Mouse (Mus musculus): ENCODE measurements at regions not wholly inside any gene's neighbourhood (a gene's known extent, or its start where the extent isn't known, plus 50 kb on each side); places are given as distances from the start of the nearest gene placed in this dataset.
A peak's percentile ranks its signal among the peaks of the same experiment; 100 is the strongest.

- Histone ChIP-seq H3K4me1 (ENCODE audit: control insufficient read depth, insufficient read depth, low read length) (no peaks in the 10 kb centered on the region), H3K27ac (replicated peaks; ENCODE audit: low read depth, low read length) (no peak overlapping the region), H3K36me3 (ENCODE audit: control insufficient read depth, insufficient read depth, low read length) (no peaks in the 10 kb centered on the region), H3K4me2 (ENCODE audit: low read depth, severe bottlenecking) (no peak overlapping the region), H3K9ac (ENCODE audit: low read length) (no peak overlapping the region), H3K9me3 (ENCODE audit: control insufficient read depth, low read length) (no peaks in the 10 kb centered on the region), H3K4me3 (ENCODE audit: low read depth, low read length) (no peak overlapping the region), H3K27me3 (ENCODE audit: control insufficient read depth, insufficient read depth, low read length) (no peaks in the 10 kb centered on the region)
- ATAC-seq (ENCODE audit: insufficient number of reproducible peaks, low FRiP score, low TSS enrichment, low read depth) (no peak), DNase-seq (ENCODE audit: low spot score) (no peak)
- 90% methylated on average over 7 of the region's 7 CpGs for WGBS
Measured at GRCm38 (mm10) chr10:110619193-110619592, 126.0 kb upstream of the E2f7 start.

GRCm38 (mm10) chr10:110625644-110626043, 119.6 kb upstream of the E2f7 start:
- no peak overlapping the region for H3K4me3 ChIP-seq (ENCODE audit: low read depth, low read length)
- H3K9ac ChIP-seq (ENCODE audit: low read length) = no peak overlapping the region
- ATAC-seq (ENCODE audit: insufficient number of reproducible peaks, low FRiP score, low TSS enrichment, low read depth) = no peak
- no peaks in the 10 kb centered on the region for H3K9me3 ChIP-seq (ENCODE audit: control insufficient read depth, low read length)
- no peaks in the 10 kb centered on the region for H3K4me1 ChIP-seq (ENCODE audit: control insufficient read depth, insufficient read depth, low read length)
- DNase-seq (ENCODE audit: low spot score) = no peak
- 86% methylated on average over 3 of the region's 3 CpGs for WGBS
- no peak overlapping the region for H3K27ac ChIP-seq (replicated peaks; ENCODE audit: low read depth, low read length)
- no peak overlapping the region for H3K4me2 ChIP-seq (ENCODE audit: low read depth, severe bottlenecking)
- no peaks in the 10 kb centered on the region for H3K27me3 ChIP-seq (ENCODE audit: control insufficient read depth, insufficient read depth, low read length)
- no peaks in the 10 kb centered on the region for H3K36me3 ChIP-seq (ENCODE audit: control insufficient read depth, insufficient read depth, low read length)

GRCm38 (mm10) chr10:110640406-110640805, 104.8 kb upstream of the E2f7 start:
- H3K4me2 ChIP-seq (ENCODE audit: low read depth, severe bottlenecking) = no peak overlapping the region
- no peaks in the 10 kb centered on the region for H3K9me3 ChIP-seq (ENCODE audit: control insufficient read depth, low read length)
- WGBS = 82% methylated on average over 10 of the region's 10 CpGs
- no peak for ATAC-seq (ENCODE audit: insufficient number of reproducible peaks, low FRiP score, low TSS enrichment, low read depth)
- no peaks in the 10 kb centered on the region for H3K36me3 ChIP-seq (ENCODE audit: control insufficient read depth, insufficient read depth, low read length)
- H3K27me3 ChIP-seq (ENCODE audit: control insufficient read depth, insufficient read depth, low read length) = no peaks in the 10 kb centered on the region
- no peak for DNase-seq (ENCODE audit: low spot score)
- no peaks in the 10 kb centered on the region for H3K4me1 ChIP-seq (ENCODE audit: control insufficient read depth, insufficient read depth, low read length)
- no peak overlapping the region for H3K27ac ChIP-seq (replicated peaks; ENCODE audit: low read depth, low read length)
- H3K4me3 ChIP-seq (ENCODE audit: low read depth, low read length) = no peak overlapping the region
- no peak overlapping the region for H3K9ac ChIP-seq (ENCODE audit: low read length)

- Histone ChIP-seq H3K4me3 (ENCODE audit: low read depth, low read length) (no peak overlapping the region), H3K9ac (ENCODE audit: low read length) (no peak overlapping the region), H3K9me3 (ENCODE audit: control insufficient read depth, low read length) (no peaks in the 10 kb centered on the region), H3K4me2 (ENCODE audit: low read depth, severe bottlenecking) (no peak overlapping the region), H3K27ac (replicated peaks; ENCODE audit: low read depth, low read length) (no peak overlapping the region), H3K27me3 (ENCODE audit: control insufficient read depth, insufficient read depth, low read length) (no peaks in the 10 kb centered on the region), H3K4me1 (ENCODE audit: control insufficient read depth, insufficient read depth, low read length) (no peaks in the 10 kb centered on the region), H3K36me3 (ENCODE audit: control insufficient read depth, insufficient read depth, low read length) (no peaks in the 10 kb centered on the region)
- no peak for DNase-seq (ENCODE audit: low spot score)
- WGBS = 90% methylated on average over 19 of the region's 19 CpGs
- ATAC-seq (ENCODE audit: insufficient number of reproducible peaks, low FRiP score, low TSS enrichment, low read depth) = peak; percentile 44; the same call in 1 of the 2 replicates
Measured at GRCm38 (mm10) chr10:110642065-110642690, 103.1 kb upstream of the E2f7 start.

GRCm38 (mm10) chr10:110647603-110648002, 97.6 kb upstream of the E2f7 start:
- Histone ChIP-seq H3K4me1 (ENCODE audit: control insufficient read depth, insufficient read depth, low read length) (no peaks in the 10 kb centered on the region), H3K27me3 (ENCODE audit: control insufficient read depth, insufficient read depth, low read length) (no peaks in the 10 kb centered on the region), H3K4me3 (ENCODE audit: low read depth, low read length) (no peak overlapping the region), H3K27ac (replicated peaks; ENCODE audit: low read depth, low read length) (no peak overlapping the region), H3K9me3 (ENCODE audit: control insufficient read depth, low read length) (no peaks in the 10 kb centered on the region), H3K9ac (ENCODE audit: low read length) (no peak overlapping the region), H3K36me3 (ENCODE audit: control insufficient read depth, insufficient read depth, low read length) (no peaks in the 10 kb centered on the region), H3K4me2 (ENCODE audit: low read depth, severe bottlenecking) (no peak overlapping the region)
- ATAC-seq (ENCODE audit: insufficient number of reproducible peaks, low FRiP score, low TSS enrichment, low read depth) = no peak
- 91% methylated on average over 7 of the region's 7 CpGs for WGBS
- DNase-seq (ENCODE audit: low spot score) = no peak

- 71% methylated on average over 6 of the region's 6 CpGs for WGBS
- H3K4me3 ChIP-seq (ENCODE audit: low read depth, low read length) = no peak overlapping the region
- H3K36me3 ChIP-seq (ENCODE audit: control insufficient read depth, insufficient read depth, low read length) = no peaks in the 10 kb centered on the region
Measured at GRCm38 (mm10) chr10:110650107-110650506, 95.1 kb upstream of the E2f7 start.

GRCm38 (mm10) chr10:110650851-110651250, 94.4 kb upstream of the E2f7 start:
- H3K36me3 ChIP-seq (ENCODE audit: control insufficient read depth, insufficient read depth, low read length) = no peaks in the 10 kb centered on the region
- ATAC-seq (ENCODE audit: insufficient number of reproducible peaks, low FRiP score, low TSS enrichment, low read depth) = no peak
- DNase-seq (ENCODE audit: low spot score) = no peak
- no peaks in the 10 kb centered on the region for H3K4me1 ChIP-seq (ENCODE audit: control insufficient read depth, insufficient read depth, low read length)
- no peak overlapping the region for H3K9ac ChIP-seq (ENCODE audit: low read length)
- no peaks in the 10 kb centered on the region for H3K27me3 ChIP-seq (ENCODE audit: control insufficient read depth, insufficient read depth, low read length)
- no peaks in the 10 kb centered on the region for H3K9me3 ChIP-seq (ENCODE audit: control insufficient read depth, low read length)
- no peak overlapping the region for H3K27ac ChIP-seq (replicated peaks; ENCODE audit: low read depth, low read length)
- no peak overlapping the region for H3K4me2 ChIP-seq (ENCODE audit: low read depth, severe bottlenecking)
- H3K4me3 ChIP-seq (ENCODE audit: low read depth, low read length) = no peak overlapping the region

More at GRCm38 (mm10) chr10:110650107-110650506, 95.1 kb upstream of the E2f7 start:
- ATAC-seq (ENCODE audit: insufficient number of reproducible peaks, low FRiP score, low TSS enrichment, low read depth) (no peak), DNase-seq (ENCODE audit: low spot score) (no peak)
- no peak overlapping the region for H3K27ac ChIP-seq (replicated peaks; ENCODE audit: low read depth, low read length)
- no peaks in the 10 kb centered on the region for H3K9me3 ChIP-seq (ENCODE audit: control insufficient read depth, low read length)
- H3K4me2 ChIP-seq (ENCODE audit: low read depth, severe bottlenecking) = no peak overlapping the region
- no peaks in the 10 kb centered on the region for H3K4me1 ChIP-seq (ENCODE audit: control insufficient read depth, insufficient read depth, low read length)
- no peak overlapping the region for H3K9ac ChIP-seq (ENCODE audit: low read length)
- no peaks in the 10 kb centered on the region for H3K27me3 ChIP-seq (ENCODE audit: control insufficient read depth, insufficient read depth, low read length)

- 74% methylated on average over 6 of the region's 6 CpGs for WGBS
Measured at GRCm38 (mm10) chr10:110654070-110654469, 91.2 kb upstream of the E2f7 start.

GRCm38 (mm10) chr10:110658153-110658695, 87.0 kb upstream of the E2f7 start:
- no peak for ATAC-seq (ENCODE audit: insufficient number of reproducible peaks, low FRiP score, low TSS enrichment, low read depth)
- no peaks in the 10 kb centered on the region for H3K4me1 ChIP-seq (ENCODE audit: control insufficient read depth, insufficient read depth, low read length)

More at GRCm38 (mm10) chr10:110654070-110654469, 91.2 kb upstream of the E2f7 start:
- no peaks in the 10 kb centered on the region for H3K36me3 ChIP-seq (ENCODE audit: control insufficient read depth, insufficient read depth, low read length)
- ATAC-seq (ENCODE audit: insufficient number of reproducible peaks, low FRiP score, low TSS enrichment, low read depth) (no peak), DNase-seq (ENCODE audit: low spot score) (no peak)
- no peak overlapping the region for H3K27ac ChIP-seq (replicated peaks; ENCODE audit: low read depth, low read length)
- H3K27me3 ChIP-seq (ENCODE audit: control insufficient read depth, insufficient read depth, low read length) = no peaks in the 10 kb centered on the region
- no peak overlapping the region for H3K4me2 ChIP-seq (ENCODE audit: low read depth, severe bottlenecking)
- no peak overlapping the region for H3K4me3 ChIP-seq (ENCODE audit: low read depth, low read length)
- no peaks in the 10 kb centered on the region for H3K9me3 ChIP-seq (ENCODE audit: control insufficient read depth, low read length)
- H3K4me1 ChIP-seq (ENCODE audit: control insufficient read depth, insufficient read depth, low read length) = no peaks in the 10 kb centered on the region
- H3K9ac ChIP-seq (ENCODE audit: low read length) = no peak overlapping the region

More at GRCm38 (mm10) chr10:110658153-110658695, 87.0 kb upstream of the E2f7 start:
- DNase-seq (ENCODE audit: low spot score) = no peak
- H3K4me2 ChIP-seq (ENCODE audit: low read depth, severe bottlenecking) = no peak overlapping the region
- WGBS = 88% methylated on average over 4 of the region's 4 CpGs
- no peaks in the 10 kb centered on the region for H3K36me3 ChIP-seq (ENCODE audit: control insufficient read depth, insufficient read depth, low read length)
- H3K9me3 ChIP-seq (ENCODE audit: control insufficient read depth, low read length) = no peaks in the 10 kb centered on the region
- H3K4me3 ChIP-seq (ENCODE audit: low read depth, low read length) = no peak overlapping the region
- H3K27me3 ChIP-seq (ENCODE audit: control insufficient read depth, insufficient read depth, low read length) = no peaks in the 10 kb centered on the region
- H3K9ac ChIP-seq (ENCODE audit: low read length) = no peak overlapping the region
- no peak overlapping the region for H3K27ac ChIP-seq (replicated peaks; ENCODE audit: low read depth, low read length)
